Mouse (Mus musculus): Measurements from ENCODE around the gene Tedc2.

GRCm38 (mm10) chr17:24258981-24259380 is 38.3 kb upstream of the Tedc2 start:
- TF ChIP-seq CTCF (IDR thresholded peaks at IDR 0.05; ENCODE audit: extremely low read depth, insufficient read depth, insufficient read length, insufficient replicate concordance) (no peak), POLR2A (IDR thresholded peaks at IDR 0.05; ENCODE audit: low read depth, low read length) (no peak)
